Mouse (Mus musculus) cerebellum, postnatal 36 days (tissue): ENCODE data around the gene Olfr1183.
"Not testable (repeated sequence)": the region's sequence is repeated elsewhere in the genome, so short reads cannot be mapped to it uniquely, and the experiment has no call there.

Experiments
- DNase-seq, 2 experiments: peaks; one replicate each; pipeline ENCODE4 v3.0.0; 2021 to 2022; ENCODE audit warnings: mixed read lengths in 2 of 2

Gene Olfr1183

GRCm38 (mm10) chr2:88454567-88454966 is at the start of gene Olfr1183:
Gene Olfr1183, plus strand, starts transcription at chr2:88454867.
- not testable (repeated sequence) for DNase-seq

- DNase-seq = no peak
Observed at GRCm38 (mm10) chr2:88406353-88406752, 48.3 kb upstream of the Olfr1183 start, which contains the start of gene Olfr1179. Gene Olfr1179, minus strand, starts transcription at chr2:88406453.

GRCm38 (mm10) chr2:88419051-88419450 is 35.6 kb upstream of the Olfr1183 start, which contains the start of gene Olfr1180:
Gene Olfr1180, minus strand, starts transcription at chr2:88419151.
- no peak for DNase-seq

- DNase-seq = no peak
Observed at GRCm38 (mm10) chr2:88426071-88426470, 28.6 kb upstream of the Olfr1183 start, which contains the start of gene Olfr1181. Gene Olfr1181, minus strand, starts transcription at chr2:88426171.

- no peak for DNase-seq
Observed at GRCm38 (mm10) chr2:88449031-88449430, 5.6 kb upstream of the Olfr1183 start, which contains the start of gene Gm13757. Gene Gm13757, minus strand, starts transcription at chr2:88449131.

- DNase-seq = no peak
Observed at GRCm38 (mm10) chr2:88483298-88483697, 28.6 kb downstream of the Olfr1183 start, which contains the start of gene Olfr1184. Gene Olfr1184, plus strand, starts transcription at chr2:88483598.

GRCm38 (mm10) chr2:88493020-88493419 is 38.4 kb downstream of the Olfr1183 start, which contains the start of gene Olfr1185-ps1:
Gene Olfr1185-ps1, plus strand, starts transcription at chr2:88493320.
- no peak for DNase-seq

GRCm38 (mm10) chr2:88518251-88518650 is 63.6 kb downstream of the Olfr1183 start, which contains the start of gene Olfr1186:
Gene Olfr1186, plus strand, starts transcription at chr2:88518551.
- DNase-seq = no peak
